Mouse (Mus musculus) hindbrain, embryonic 10.5 days (tissue): ENCODE measurements around the gene Arhgdia. TPM values are rescaled to one million over a fixed set of nuclear protein-coding genes. Genes with fewer than 3 reads are reported as not detected.

Experiments
- DNase-seq: peaks from one replicate; pipeline ENCODE4 v3.0.0-alpha.2; 2017; ENCODE audit warnings: low spot score
- H3K27ac ChIP-seq: fragments of 300-500 bp; sonication (generic); 2 replicates; pipeline ENCODE4 v1.5.1; 2016; ENCODE audit warnings: mild to moderate bottlenecking, moderate library complexity
- H3K27me3 ChIP-seq: fragments of 300-500 bp; sonication (generic); 2 replicates; pipeline ENCODE4 v1.6.1; 2016; ENCODE audit warnings: mild to moderate bottlenecking; ENCODE audit not compliant: poor library complexity, insufficient read depth, severe bottlenecking
- H3K36me3 ChIP-seq: fragments of 300-500 bp; sonication (generic); 2 replicates; pipeline ENCODE4 v1.6.1; 2016; ENCODE audit warnings: mild to moderate bottlenecking, moderate library complexity
- H3K4me1 ChIP-seq: fragments of 300-500 bp; sonication (generic); replicated peaks from 2 replicates; pipeline ENCODE4 v1.6.1; 2016; ENCODE audit warnings: mild to moderate bottlenecking
- H3K4me3 ChIP-seq: fragments of 300-500 bp; sonication (generic); 2 replicates; pipeline ENCODE4 v1.5.1; 2016; ENCODE audit warnings: mild to moderate bottlenecking, moderate library complexity
- H3K9me3 ChIP-seq: fragments of 300-500 bp; sonication (generic); 2 replicates; pipeline ENCODE4 v1.6.1; 2016; ENCODE audit warnings: mild to moderate bottlenecking, moderate library complexity
- WGBS: fragments of 180-500 bp; shearing (Covaris S2); methylation state at CpG from one replicate; pipeline ENCODE4 v1.1.7; 2016; 5-methylcytosine and 5-hydroxymethylcytosine counted together
- polyA plus RNA-seq: library from polyadenylated mRNA; unstranded; fragments of >200 nt; fragmentation: Nextera tagmentation; extraction: Ambion mirVana; gene quantifications from 2 replicates; pipeline ENCODE4 v1.2.1, GENCODE M21; 2016

Gene Arhgdia
- polyA plus RNA-seq, 1 experiment from 2014 or later, result 799 TPM

- peaks cover 7% of the 10 kb centered on the region; the same call in 1 of the 2 replicates for H3K36me3 ChIP-seq
- H3K27me3 ChIP-seq, result no peaks in the 10 kb centered on the region
- no peak for DNase-seq
- no peak overlapping the region for H3K27ac ChIP-seq
- peaks cover 7% of the 10 kb centered on the region; the same call in 1 of the 2 replicates for H3K9me3 ChIP-seq
- no peak overlapping the region for H3K4me3 ChIP-seq
- peaks cover 29% of the 10 kb centered on the region for H3K4me1 ChIP-seq
- 81% methylated on average over 5 of the region's 5 CpGs for WGBS
These were observed 28.7 kb downstream of the Arhgdia start for GRCm38 (mm10) chr11:120552736-120553135.

GRCm38 (mm10) chr11:120550810-120551440 is 30.5 kb downstream of the Arhgdia start, which contains the start of gene Ppp1r27:
TSS of gene Ppp1r27 (minus strand) at chr11:120551132.
- WGBS, result 93% methylated on average over 28 of the region's 28 CpGs
- no peak for DNase-seq

GRCm38 (mm10) chr11:120549986-120550809 is 31.2 kb downstream of the Arhgdia start:
- no peak for DNase-seq
- Histone ChIP-seq H3K4me3 (peak overlapping the region; percentile 100), H3K9me3 (no peaks in the 10 kb centered on the region), H3K27ac (peak overlapping the region; percentile 96), H3K27me3 (no peaks in the 10 kb centered on the region), H3K36me3 (peaks cover 30% of the 10 kb centered on the region), H3K4me1 (peaks cover 35% of the 10 kb centered on the region)
- WGBS, result 73% methylated on average over 11 of the region's 11 CpGs

More at GRCm38 (mm10) chr11:120550810-120551440, 30.5 kb downstream of the Arhgdia start, which contains the start of gene Ppp1r27:
- Histone ChIP-seq H3K9me3 (no peaks in the 10 kb centered on the region), H3K27me3 (no peaks in the 10 kb centered on the region), H3K4me1 (peaks cover 35% of the 10 kb centered on the region), H3K36me3 (peaks cover 23% of the 10 kb centered on the region), H3K27ac (peak within 1 kb of the TSS; percentile 96), H3K4me3 (peak within 1 kb of the TSS; percentile 100)

GRCm38 (mm10) chr11:120549168-120549945 is 32.1 kb downstream of the Arhgdia start, which contains the start of gene Mcrip1:
TSS of gene Mcrip1 (minus strand) at chr11:120549727.
- peak within 1 kb of the TSS; percentile 100 for H3K4me3 ChIP-seq
- WGBS, result 1% methylated on average over 84 of the region's 87 CpGs
- DNase-seq, result peak; percentile 90

GRCm38 (mm10) chr11:120548786-120549167 is 32.6 kb downstream of the Arhgdia start:
- H3K9me3 ChIP-seq, result no peaks in the 10 kb centered on the region
- DNase-seq, result no peak
- H3K4me3 ChIP-seq, result peak overlapping the region; percentile 100
- H3K36me3 ChIP-seq, result peaks cover 45% of the 10 kb centered on the region
- peaks cover 35% of the 10 kb centered on the region for H3K4me1 ChIP-seq
- no peaks in the 10 kb centered on the region for H3K27me3 ChIP-seq
- H3K27ac ChIP-seq, result peak overlapping the region; percentile 96
- 37% methylated on average over 7 of the region's 7 CpGs for WGBS

More at GRCm38 (mm10) chr11:120549168-120549945, 32.1 kb downstream of the Arhgdia start, which contains the start of gene Mcrip1:
- H3K36me3 ChIP-seq, result peaks cover 39% of the 10 kb centered on the region
- peak within 1 kb of the TSS; percentile 96 for H3K27ac ChIP-seq
- no peaks in the 10 kb centered on the region for H3K27me3 ChIP-seq
- no peaks in the 10 kb centered on the region for H3K9me3 ChIP-seq
- peaks cover 35% of the 10 kb centered on the region for H3K4me1 ChIP-seq

GRCm38 (mm10) chr11:120548214-120548613 is 33.2 kb downstream of the Arhgdia start:
- Histone ChIP-seq H3K9me3 (no peaks in the 10 kb centered on the region), H3K27me3 (no peaks in the 10 kb centered on the region), H3K27ac (peak overlapping the region; percentile 96), H3K36me3 (peaks cover 50% of the 10 kb centered on the region), H3K4me3 (peak overlapping the region; percentile 100), H3K4me1 (peaks cover 35% of the 10 kb centered on the region)
- DNase-seq, result no peak
- 86% methylated on average over 3 of the region's 3 CpGs for WGBS

- Histone ChIP-seq H3K27ac (no peak overlapping the region), H3K4me3 (peak overlapping the region; percentile 100; the same call in 1 of the 2 replicates), H3K36me3 (peaks cover 58% of the 10 kb centered on the region), H3K4me1 (peaks cover 39% of the 10 kb centered on the region), H3K27me3 (no peaks in the 10 kb centered on the region), H3K9me3 (no peaks in the 10 kb centered on the region)
- WGBS, result 69% methylated on average over 2 of the region's 2 CpGs
- DNase-seq, result no peak
These were observed 34.0 kb downstream of the Arhgdia start for GRCm38 (mm10) chr11:120547469-120547868.

- 95% methylated on average over 3 of the region's 3 CpGs for WGBS
- DNase-seq, result no peak
- Histone ChIP-seq H3K4me1 (peaks cover 39% of the 10 kb centered on the region), H3K36me3 (peaks cover 66% of the 10 kb centered on the region), H3K27me3 (no peaks in the 10 kb centered on the region), H3K4me3 (no peak overlapping the region), H3K9me3 (no peaks in the 10 kb centered on the region), H3K27ac (no peak overlapping the region)
These were observed 35.5 kb downstream of the Arhgdia start for GRCm38 (mm10) chr11:120545964-120546363.

- 91% methylated on average over 6 of the region's 6 CpGs for WGBS
- Histone ChIP-seq H3K27me3 (no peaks in the 10 kb centered on the region), H3K36me3 (peaks cover 58% of the 10 kb centered on the region), H3K4me1 (peaks cover 28% of the 10 kb centered on the region), H3K9me3 (no peaks in the 10 kb centered on the region), H3K27ac (no peak overlapping the region), H3K4me3 (no peak overlapping the region)
- no peak for DNase-seq
These were observed 39.0 kb downstream of the Arhgdia start for GRCm38 (mm10) chr11:120542376-120542775.

GRCm38 (mm10) chr11:120541907-120542306 is 39.5 kb downstream of the Arhgdia start:
- Histone ChIP-seq H3K27ac (no peak overlapping the region), H3K9me3 (no peaks in the 10 kb centered on the region), H3K4me1 (peaks cover 26% of the 10 kb centered on the region), H3K4me3 (no peak overlapping the region), H3K27me3 (0 out of 2 replicates have a peak, but pooled peaks cover 2% of the 10 kb centered on the region), H3K36me3 (peaks cover 55% of the 10 kb centered on the region)
- 50% methylated on average over 4 of the region's 4 CpGs for WGBS
- DNase-seq, result peak; percentile 26

- WGBS, result 26% methylated on average over 10 of the region's 10 CpGs
These were observed 42.0 kb downstream of the Arhgdia start for GRCm38 (mm10) chr11:120539285-120540014.

GRCm38 (mm10) chr11:120538955-120539284 is 42.5 kb downstream of the Arhgdia start:
- Histone ChIP-seq H3K36me3 (peaks cover 26% of the 10 kb centered on the region), H3K9me3 (no peaks in the 10 kb centered on the region), H3K4me1 (peaks cover 26% of the 10 kb centered on the region), H3K4me3 (peak overlapping the region; percentile 26; the same call in 1 of the 2 replicates), H3K27ac (peak overlapping the region; percentile 67), H3K27me3 (peaks cover 20% of the 10 kb centered on the region; the same call in 1 of the 2 replicates)
- 56% methylated on average over 8 of the region's 8 CpGs for WGBS
- DNase-seq, result no peak

More at GRCm38 (mm10) chr11:120539285-120540014, 42.0 kb downstream of the Arhgdia start:
- peaks cover 15% of the 10 kb centered on the region; the same call in 1 of the 2 replicates for H3K27me3 ChIP-seq
- H3K9me3 ChIP-seq, result no peaks in the 10 kb centered on the region
- peak overlapping the region; percentile 26 for H3K4me3 ChIP-seq
- peak overlapping the region; percentile 67 for H3K27ac ChIP-seq
- peaks cover 31% of the 10 kb centered on the region for H3K36me3 ChIP-seq
- peaks cover 26% of the 10 kb centered on the region for H3K4me1 ChIP-seq
- peak; percentile 34 for DNase-seq
